Mouse (Mus musculus): ENCODE data around the gene Aph1a.

GRCm38 (mm10) chr3:95943226-95943625 lies 49.5 kb downstream of the Aph1a start:
- TF ChIP-seq CTCF (IDR thresholded peaks at IDR 0.05) = no peak
- TF ChIP-seq POLR2A (IDR thresholded peaks at IDR 0.05; ENCODE audit: insufficient read depth, low read depth, low read length) = no peak

Data from heart, adult 2 months (tissue).